Mouse (Mus musculus): ENCODE data around the gene Grm1.

The Grm1 gene

DNA sequence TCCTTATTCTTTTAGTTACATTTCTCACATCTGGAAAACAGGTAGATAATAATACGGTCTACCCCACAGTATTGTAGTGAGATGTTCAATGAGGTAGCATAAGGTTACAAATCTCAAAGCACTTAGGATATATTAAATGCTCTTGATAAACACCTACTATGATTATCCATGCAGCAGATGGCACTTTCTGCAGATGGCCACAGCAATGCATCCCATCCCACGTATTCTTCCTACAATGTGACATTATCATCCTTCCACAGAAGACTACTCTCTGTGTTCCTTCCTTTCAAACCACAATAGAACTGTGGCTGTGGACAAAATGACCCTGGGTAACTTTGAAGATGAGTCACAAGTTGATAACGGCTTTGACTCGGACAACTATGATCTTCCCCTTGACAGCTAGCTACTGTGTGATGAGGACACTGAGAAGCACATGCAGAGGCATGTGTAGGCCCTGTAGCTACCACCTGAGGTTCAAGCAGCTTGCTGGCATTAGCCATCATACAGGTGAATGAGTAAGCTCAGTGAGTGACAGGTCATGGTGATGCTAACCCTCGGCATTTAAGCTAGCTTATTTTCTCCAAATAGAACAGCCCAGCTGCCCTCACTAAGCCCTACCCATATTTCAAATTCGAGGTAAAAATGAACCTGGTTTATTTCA lies 117.5 kb downstream of the Grm1 start:
- no peak for DNase-seq

DNA sequence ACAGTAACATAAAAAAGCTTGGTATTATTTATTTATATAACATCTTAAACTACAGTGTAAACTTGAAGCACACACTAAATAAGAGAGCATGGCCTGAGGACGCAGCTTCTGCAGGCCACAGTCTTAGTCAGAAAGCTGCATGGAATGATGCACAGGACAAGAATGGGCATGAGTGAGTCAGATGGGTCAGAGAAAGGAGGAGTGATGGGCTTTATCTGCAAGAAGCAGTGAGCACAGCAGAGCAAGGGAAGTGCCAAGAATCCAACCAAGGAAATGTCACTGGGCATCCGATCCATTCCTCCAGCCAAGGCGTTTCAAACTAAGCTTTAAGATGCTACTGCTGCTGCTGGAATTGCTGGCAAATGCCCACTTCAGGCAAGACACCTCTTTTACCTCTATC lies 131.6 kb downstream of the Grm1 start:
- DNase-seq = no peak

DNA sequence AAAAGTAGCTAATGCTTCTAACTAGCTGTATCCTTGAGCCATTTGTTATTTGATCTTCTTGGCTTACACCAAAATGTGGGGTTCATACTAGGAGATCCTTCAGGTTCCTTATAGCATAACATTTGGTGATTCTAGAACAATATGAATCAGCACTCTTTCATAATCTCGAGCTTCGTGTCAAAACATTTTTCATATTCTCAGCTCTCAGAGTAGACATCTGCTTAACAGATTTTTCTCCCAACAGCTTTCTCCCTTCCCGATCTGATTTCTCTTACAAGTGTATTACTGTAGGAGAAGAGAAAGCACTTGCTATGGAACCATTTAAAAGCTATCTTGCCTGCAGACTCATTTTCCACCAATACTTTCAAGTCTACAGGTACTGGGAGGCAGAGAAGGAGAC lies 133.0 kb downstream of the Grm1 start:
- DNase-seq = no peak

DNA sequence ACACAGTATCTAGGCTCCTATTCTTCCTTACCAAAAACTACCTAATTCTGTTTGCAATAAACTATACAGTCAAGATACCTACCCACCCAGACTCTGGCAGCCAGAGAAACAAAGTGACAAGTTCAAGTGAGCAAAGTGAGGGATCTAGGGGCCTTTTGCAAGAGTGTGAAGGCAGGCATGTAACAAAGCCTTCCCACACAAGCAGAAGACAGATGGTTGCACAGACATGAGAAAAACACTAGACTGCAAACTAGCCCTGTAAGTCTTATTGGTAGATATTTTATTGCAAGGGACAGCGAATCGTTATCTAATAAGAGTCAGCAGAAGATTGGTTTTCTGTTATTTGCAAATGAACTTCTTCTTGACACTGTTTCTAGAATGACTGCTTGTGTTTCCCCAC lies 134.6 kb downstream of the Grm1 start:
- DNase-seq = no peak

DNA sequence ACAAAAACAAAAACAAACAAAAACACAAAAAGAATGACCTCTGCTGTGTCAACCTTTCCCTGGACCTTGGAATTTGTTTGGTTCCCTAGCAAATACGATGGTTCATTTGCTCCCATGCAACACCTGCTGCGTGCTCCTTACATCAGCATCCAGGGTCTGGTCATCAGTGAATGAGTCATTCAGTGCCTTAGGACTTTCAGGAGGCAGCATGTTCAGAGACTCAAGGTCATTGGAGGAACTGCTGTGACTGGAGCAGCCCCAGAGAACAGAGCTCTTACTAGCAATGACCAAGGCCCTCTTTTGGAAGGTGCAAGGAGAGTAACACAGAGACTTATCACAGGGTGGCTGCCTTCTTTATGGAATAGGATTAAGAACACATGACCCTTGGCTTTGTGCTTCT lies 138.2 kb downstream of the Grm1 start:
- DNase-seq = no peak

DNA sequence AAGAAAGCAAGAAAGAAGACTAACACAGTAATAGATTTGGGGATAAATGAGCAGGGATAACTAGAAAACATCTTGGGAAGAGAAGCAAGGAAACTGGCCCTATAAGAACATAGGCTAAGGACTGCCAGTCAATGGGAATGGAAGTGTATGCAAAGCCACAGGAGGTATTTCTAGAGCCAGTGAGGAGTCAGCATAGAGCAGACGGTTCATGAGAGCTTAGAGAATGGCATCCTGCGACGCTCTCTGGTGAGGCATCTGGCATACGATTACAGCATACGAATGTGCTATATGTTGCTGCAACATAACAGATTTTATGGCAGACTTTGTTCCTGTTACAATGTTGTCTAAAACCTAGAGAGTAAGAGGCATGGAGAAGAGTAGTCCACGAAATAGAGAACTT lies 139.9 kb downstream of the Grm1 start:
- no peak for DNase-seq

DNA sequence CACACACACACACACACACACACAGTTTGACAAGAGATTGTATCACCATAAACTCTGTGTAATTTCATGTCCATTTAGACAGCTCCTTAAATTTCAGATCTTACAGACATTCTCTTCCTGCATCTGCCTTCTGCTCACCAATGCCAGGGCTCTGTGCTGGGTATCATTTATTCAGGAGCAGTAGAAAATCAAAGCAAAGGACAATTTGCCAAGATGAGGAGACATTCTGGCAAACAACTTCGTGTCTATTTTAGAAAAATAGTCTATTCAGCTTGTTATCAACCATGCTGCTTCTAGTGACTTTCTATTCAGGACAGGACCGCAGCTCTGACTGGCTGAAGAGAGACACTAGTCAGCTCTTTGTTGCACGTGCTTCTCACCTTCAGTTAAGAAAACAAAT lies 146.3 kb downstream of the Grm1 start:
- no peak for DNase-seq

DNA sequence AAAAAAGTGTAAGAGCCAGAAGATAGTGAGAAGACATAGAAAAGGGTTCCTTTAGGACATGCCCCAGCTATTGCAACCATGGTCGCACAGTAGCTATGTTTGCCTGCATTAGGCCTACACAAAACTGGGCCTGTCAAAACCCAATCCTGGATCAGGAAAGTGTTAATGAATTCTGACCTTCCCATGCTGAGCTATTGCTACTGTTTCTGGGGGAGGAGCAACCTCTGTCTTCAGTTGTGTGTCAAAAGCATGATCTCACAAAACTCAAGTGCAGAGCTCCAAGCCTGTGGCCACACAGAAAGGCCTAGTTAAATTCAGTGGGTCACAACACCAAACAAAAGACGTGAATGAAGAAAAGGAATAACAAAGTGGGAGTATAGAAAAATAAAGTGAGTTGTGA lies 152.5 kb downstream of the Grm1 start:
- DNase-seq = no peak

DNA sequence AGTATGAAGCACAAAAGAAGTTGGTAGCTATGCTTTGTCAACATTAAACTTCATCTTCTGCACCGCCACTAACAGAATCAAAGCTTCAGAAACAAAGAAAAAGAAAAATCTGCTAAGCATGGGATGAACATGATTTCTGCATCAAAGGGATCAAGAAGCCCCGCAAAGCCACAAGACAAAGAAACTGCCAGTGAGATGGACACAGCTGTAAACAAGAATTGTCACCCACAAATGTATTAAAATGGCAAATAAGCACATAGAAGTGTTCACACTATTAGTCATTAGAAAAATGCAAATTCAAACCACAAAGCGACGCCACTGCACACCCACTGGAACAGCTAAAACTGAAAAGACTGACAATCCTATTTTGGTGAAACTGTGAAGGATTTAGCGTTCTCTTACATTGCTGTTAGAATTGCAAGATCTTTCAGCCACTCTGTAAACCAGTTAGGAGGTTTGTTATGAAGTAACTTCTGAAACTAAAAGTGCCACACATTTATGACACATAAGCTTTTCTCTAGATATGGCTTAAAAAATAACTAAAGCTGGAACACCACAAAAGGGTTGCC lies 153.3 kb downstream of the Grm1 start:
- DNase-seq = no peak

DNA sequence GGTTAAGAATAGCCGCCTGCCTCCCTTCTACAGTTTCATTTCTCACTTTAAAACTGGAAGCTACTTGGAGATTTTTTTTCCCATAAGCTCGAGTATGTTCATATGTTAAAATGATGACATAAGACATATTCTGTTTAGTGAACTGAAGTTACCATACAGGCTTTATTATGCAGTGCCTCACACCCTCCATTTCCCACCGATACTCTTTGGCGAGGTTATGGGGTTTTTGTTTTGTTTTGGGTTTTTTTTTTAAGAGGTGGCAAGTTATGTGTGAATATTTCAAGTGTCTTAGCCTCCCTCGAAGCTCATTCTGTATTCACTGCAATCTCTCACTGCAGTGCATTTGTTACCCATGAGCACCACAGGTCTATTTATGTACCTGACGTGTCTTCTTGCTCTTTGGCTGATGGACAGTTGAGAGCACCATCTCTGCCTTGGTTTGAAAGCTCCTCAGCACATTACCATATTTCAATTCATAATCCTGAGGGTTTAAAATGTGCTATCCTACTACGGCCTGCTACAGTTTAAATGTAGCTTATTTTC lies 164.2 kb downstream of the Grm1 start:
- no peak for DNase-seq

DNA sequence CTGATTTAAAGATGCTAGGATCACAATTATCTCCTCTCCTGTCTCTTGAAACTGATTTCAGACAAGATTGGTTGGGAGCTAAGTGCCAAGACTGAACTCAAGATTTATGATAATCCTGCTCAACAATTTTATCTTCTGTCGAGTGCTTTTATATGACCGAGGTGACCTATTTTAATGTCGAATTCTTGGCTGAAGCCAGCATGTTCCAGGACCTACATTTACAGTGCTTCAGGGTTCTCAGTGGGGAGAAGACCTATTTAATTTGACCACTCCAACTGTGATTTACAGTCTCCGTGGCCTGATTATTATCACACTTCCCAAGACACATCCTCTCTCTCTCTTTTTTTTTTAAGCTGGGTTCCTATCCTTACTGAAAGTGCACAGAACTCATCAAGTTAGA lies 168.5 kb downstream of the Grm1 start:
- DNase-seq = no peak

DNA sequence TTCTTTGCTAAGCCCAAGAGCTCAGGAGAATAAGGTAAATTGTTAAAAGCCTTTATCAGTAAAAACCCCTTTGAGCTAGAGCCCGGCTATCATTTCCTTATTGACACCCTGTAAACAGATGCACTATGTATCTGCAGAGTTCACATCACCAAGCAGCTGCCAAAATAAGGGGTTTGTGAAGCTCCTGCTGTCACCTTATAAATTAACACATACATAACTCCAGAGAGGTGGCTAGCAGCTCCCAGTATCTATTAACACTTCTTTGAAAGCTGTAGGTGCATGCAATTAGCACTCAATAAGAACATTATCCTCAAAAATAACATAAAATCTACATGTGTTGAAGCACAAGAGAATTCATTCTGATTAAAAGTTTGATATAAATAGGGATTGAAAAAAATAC lies 191.9 kb downstream of the Grm1 start:
- no peak for DNase-seq

DNA sequence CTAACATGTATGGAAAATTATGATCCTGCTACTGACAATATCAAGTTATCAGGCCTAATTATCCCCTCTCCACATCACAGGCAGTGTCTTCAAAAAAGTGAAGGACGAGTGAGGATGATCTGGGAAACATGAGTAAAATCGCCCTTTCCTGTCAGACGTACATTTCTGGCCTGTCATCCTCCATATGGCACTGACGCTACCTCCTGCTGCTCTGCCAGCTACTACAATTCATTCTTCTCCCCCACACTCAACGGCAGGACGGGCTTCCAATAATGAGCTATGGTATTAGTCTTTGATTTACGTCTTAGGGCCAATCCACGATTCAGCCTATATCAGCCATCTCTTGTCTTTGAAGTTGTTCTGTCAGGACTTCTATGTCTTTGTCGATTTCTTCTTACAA lies 193.6 kb downstream of the Grm1 start:
- no peak for DNase-seq

DNA sequence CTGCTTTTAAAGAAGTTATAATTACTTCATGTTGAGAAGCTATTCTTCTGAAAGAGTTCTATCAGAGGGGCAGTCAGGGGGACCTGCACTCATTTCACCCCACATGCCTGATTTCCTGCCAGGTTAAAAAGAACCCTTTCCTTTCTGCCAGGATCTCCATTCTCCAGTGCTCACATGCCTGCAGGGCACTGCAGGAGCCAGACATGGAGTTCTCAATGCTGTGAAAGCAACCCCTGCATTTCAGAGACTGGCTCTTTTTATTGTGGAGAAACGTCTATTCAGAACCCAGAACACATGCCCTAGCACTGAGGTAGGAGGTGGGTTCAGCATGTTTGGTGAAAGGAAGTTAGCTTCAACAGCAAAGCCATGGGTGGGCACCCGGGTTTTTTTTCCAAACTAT lies 197.2 kb downstream of the Grm1 start:
- DNase-seq = no peak

DNA sequence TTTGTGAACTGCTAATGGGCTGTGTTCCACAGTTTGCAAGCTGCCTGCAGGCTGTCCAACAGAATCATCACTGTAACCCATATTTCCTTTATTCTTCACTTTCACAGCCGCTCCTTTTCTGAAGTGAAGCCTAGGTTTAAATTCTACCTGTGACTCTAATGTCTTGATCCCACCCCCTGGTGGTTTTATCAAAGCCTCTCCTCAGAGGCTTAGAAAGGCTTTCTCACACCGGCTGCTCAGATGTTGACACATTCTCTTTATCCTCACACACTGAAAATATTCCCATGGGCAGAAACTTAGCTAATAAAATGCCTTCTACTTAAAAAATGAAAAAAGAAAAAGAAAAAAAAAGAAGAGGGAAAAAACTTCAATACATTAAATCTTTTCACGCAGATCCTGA lies 210.0 kb downstream of the Grm1 start:
- no peak for DNase-seq

DNA sequence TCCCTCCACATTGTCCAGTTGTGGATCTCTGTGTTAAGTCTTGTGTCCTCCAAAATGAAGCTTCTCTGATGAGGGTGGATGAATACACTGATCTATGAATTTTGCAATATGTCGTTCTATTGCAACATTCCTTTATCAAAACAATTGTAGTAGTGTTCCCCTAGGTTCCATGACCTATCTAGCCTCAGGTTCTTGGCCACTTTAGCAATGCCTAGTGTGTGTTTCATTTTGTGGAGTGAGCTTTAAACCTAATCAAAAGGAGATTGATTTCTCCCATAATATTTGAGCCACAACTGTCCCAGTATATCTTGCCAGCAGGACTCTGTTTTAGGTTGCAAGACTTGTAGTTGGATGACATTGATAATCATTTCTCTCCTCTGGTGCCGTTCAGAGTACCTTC lies 211.9 kb downstream of the Grm1 start:
- no peak for DNase-seq

DNA sequence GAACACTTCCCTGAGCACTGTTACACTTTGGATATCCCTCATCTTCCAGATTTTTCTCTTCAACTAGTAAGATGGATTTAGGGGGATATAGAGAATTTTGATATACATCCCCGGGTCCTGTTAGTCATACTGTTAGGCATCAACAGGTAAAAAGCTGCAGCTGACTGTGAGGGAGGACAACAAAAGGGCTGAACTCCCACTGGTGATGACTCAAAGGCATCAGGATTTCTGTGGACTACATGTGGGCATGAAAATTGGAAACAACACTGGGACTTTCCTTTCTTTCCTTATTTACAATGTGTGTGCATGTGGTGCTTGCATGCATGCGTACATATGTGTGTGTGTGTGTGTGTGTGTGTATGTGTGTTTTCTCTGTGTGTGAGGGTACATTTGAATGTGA lies 215.9 kb downstream of the Grm1 start:
- DNase-seq = no peak

DNA sequence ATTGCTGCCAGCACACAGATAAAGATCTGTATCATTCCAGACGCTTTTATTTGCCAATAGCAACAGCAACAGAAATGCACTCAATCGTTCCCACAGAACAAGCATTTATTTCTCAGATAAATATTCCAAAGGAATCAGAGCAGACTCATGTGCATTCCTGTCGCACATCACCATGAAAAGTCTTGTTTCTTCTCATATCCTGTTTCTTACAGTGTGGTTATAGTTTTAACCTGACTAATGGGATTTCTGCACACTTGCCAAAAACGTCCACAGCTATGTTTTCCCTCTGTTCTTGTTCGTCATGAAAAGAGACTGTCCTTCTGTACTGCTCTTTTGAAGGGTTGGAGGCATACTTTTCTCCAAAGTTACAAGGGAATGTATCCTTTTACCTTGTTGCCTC lies 217.4 kb downstream of the Grm1 start:
- DNase-seq = no peak

DNA sequence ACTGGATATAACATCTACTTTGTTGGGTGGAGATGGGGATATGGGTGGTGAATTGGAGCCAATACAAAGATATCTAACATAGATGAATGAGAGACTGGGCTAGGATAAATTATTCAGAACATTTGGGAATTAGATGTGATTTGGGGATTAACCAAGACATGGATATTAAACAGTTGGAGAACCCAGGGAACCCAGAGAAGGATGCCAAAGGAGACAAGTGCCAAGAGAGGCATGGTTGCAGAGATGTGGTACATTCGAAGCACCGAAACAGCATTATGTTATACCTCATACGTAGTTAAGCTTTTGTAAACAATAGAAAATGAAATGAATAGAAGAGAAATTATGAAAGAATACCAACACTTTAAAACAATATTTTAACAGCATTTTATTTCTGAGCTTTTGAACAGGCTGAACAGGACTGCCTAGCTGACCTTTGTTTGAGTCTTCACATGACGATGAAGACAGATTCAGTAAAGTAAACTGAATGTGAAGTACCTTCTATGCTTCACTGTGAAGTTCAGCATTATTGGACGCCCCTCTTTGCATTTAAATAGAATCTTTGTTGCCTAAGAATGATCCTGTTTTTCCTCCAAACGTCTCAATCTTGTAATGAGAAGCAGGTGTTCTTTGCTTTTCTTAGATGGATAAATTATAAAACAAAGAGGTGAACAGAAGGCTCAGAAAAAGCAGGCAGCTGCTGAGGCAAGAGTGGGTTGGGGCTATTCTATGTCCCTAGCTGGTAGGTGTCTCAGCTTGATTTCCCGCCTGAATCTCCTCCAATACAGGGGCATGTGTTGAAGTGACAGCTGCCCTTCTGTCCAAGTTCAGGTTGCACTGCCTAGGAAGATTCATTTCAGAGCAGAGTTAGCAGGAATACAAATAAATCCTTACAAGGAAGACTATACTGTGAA lies 234.5 kb downstream of the Grm1 start:
- DNase-seq = no peak

DNA sequence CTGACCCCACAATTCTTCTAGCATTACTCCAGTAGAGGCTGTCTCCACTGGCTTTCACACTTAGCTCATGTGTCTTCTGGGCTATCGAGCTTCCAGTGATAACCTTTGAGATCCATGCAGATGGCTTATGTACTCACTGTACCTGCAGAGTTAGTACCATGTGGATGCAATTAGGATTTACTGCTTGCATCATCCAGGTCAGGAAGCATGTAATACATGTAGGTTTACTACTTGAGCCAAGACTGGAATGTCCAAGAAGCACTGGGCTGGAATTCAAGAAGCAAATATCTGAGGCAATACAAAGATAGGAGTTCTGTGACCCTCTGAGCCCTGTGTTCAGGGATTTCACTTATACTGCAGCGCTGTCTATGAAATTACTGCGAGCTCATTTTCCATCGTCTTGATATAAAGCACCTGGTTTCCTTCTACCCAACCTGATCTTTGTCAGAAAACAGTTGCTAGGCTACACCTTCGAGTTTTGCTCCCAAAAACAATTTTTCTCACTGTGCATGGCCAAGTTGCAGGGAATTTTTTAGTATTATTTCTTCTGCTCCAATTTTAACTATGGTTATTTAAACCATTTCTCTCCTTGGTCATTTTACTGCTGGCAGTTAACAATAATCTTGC lies 237.0 kb downstream of the Grm1 start:
- DNase-seq = no peak

DNA sequence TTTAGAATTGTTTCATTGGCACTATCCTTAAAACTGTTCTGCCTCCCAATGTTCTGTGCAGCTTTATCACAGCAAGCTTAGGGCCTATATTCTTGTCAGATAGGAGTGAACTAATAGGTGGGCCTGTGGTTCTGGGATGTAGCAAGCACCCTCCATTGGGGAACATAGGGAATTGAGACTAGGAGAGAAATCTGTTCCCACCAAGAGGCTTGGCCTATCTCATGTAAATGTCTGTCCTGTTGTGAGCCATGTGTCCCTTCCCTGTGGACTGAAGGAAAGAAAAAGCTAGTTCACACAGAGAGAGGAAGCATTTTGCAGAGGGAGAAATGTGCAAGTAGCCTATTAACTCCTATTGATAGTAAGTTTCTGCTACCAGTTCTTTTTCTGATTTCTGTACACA lies 246.8 kb downstream of the Grm1 start:
- no peak for DNase-seq

DNA sequence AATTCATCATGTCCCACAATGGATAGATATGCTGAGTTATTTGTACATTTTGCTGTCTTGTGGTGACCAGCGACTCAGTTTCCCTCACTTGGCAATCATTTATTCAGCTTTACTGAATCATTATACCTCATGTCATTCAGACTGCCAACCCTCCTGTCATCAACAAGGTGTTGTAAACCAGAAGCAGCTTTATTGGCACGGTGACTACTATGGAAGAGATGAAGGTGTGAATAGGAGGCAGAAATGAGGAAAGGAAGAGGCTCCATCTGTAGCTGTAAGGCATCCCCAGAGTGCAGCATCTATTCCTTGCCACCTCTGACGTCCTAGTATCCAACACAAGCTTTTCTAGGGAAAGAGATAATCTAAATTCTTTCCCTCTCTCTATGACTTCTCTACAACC lies 247.3 kb downstream of the Grm1 start:
- DNase-seq = no peak

DNA sequence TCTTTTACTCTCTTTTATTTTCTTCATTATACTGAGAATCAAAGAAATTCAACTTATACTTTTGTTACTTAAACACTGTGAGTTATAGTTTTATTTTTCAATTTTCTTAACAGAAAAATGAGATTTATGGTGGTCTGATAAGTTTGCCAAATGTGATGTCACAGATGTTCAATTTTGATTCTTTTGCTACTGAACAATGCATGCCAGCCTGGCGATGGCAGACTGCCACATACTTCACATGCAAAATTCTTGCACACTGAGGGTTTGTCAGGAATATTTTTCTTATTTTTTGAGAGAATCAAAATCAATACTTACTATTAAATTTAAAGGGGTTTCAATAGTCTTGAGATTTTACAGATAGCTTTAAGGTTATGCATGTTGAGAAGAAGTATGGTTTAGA lies 251.0 kb downstream of the Grm1 start:
- no peak for DNase-seq

DNA sequence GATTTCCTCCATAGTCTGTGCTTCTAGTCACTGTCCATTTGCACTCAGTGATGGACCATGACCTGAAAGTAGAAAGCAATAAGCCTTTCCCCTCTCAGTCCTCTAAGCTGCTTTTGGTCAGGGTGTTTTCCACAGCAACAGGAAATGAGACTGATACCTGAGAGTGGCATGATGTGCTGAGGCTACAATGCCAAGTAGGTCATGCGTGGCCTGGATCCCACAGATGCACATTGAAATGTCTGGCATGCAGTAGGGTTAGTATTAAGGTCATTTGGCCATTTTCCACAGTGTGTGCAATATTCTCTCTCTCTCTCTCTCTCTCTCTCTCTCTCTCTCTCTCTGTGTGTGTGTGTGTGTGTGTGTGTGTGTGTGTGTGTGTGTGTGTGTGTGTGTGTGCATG lies 254.8 kb downstream of the Grm1 start:
- no peak for DNase-seq

Data from kidney, adult 9 months (tissue).